Mouse (Mus musculus) liver, embryonic 14.5 days (tissue): ENCODE measurements at regions not wholly inside any gene's neighbourhood (a gene's known extent, or its start where the extent isn't known, plus 50 kb on each side); places are given as distances from the start of the nearest gene placed in this dataset.

ENCODE experiments used
- ATAC-seq: fragments of 200-750 bp; cut with Nextera tagmentation; 2 replicates; pipeline ENCODE4 v1.8.0; 2017; ENCODE audit warnings: moderate number of reproducible peaks, mild to moderate bottlenecking, moderate library complexity; ENCODE audit not compliant: insufficient read depth
- DNase-seq, 3 experiments: peaks; one replicate each; pipeline ENCODE4 v3.0.0-alpha.2; 2012 to 2013; ENCODE audit warnings: low read depth in 3 of 3, low spot score in 3 of 3
- H3K27ac ChIP-seq: fragments of 300-500 bp; sonication (generic); 2 replicates; pipeline ENCODE4 v1.5.1; 2014; ENCODE audit warnings: moderate library complexity, mild to moderate bottlenecking, control low read depth, inconsistent platforms
- H3K27me3 ChIP-seq: fragments of 300-500 bp; sonication (generic); 2 replicates; pipeline ENCODE4 v1.6.1; 2014; ENCODE audit warnings: mild to moderate bottlenecking, low read length, moderate library complexity; ENCODE audit not compliant: control insufficient read depth, insufficient read depth
- H3K36me3 ChIP-seq: fragments of 300-500 bp; sonication (generic); replicated peaks from 2 replicates; pipeline ENCODE4 v1.6.1; 2014; ENCODE audit warnings: low read depth; ENCODE audit not compliant: control insufficient read depth, insufficient read depth
- H3K4me1 ChIP-seq, 2 experiments: fragments of 200-500 bp in 1 of 2; fragments of 300-500 bp in 1 of 2; sonication (generic) in 1 of 2; replicated peaks; 2 replicates each; pipeline ENCODE4 v1.6.1; 2012 to 2014; ENCODE audit warnings: antibody characterized with exemption in 1 of 2, inconsistent platforms in 1 of 2, low read length in 1 of 2; ENCODE audit not compliant: control insufficient read depth in 2 of 2, insufficient read depth in 2 of 2
- H3K4me2 ChIP-seq: fragments of 300-500 bp; sonication (generic); 2 replicates; pipeline ENCODE4 v1.6.1; 2014; ENCODE audit warnings: low read depth, mild to moderate bottlenecking, control low read depth, moderate library complexity
- H3K4me3 ChIP-seq, 2 experiments: fragments of 200-500 bp in 1 of 2; fragments of 300-500 bp in 1 of 2; sonication (generic) in 1 of 2; 2 replicates each; pipeline ENCODE4 v1.5.1; 2012 to 2014; ENCODE audit warnings: low read depth in 2 of 2, low read length in 2 of 2, mild to moderate bottlenecking in 2 of 2, control low read depth in 1 of 2, inconsistent platforms in 1 of 2, moderate library complexity in 1 of 2; ENCODE audit not compliant: insufficient read depth in 1 of 2
- H3K9ac ChIP-seq: fragments of 300-500 bp; sonication (generic); replicated peaks from 2 replicates; pipeline ENCODE4 v1.6.1; 2014; ENCODE audit warnings: mild to moderate bottlenecking, control low read depth, moderate library complexity
- H3K9me3 ChIP-seq: fragments of 300-500 bp; sonication (generic); 2 replicates; pipeline ENCODE4 v1.6.1; 2016; ENCODE audit warnings: low read length, mixed read lengths; ENCODE audit not compliant: control insufficient read depth
- CTCF ChIP-seq: IDR thresholded peaks from 2 replicates; pipeline ENCODE4 v1.5.1; 2016; ENCODE audit warnings: antibody characterized with exemption, low read depth, control low read depth
- EP300 ChIP-seq: IDR thresholded peaks from 2 replicates; pipeline ENCODE4 v1.6.1; 2016; ENCODE audit warnings: antibody characterized with exemption, low read depth
- WGBS: fragments of 180-500 bp; shearing (Covaris S2); extraction: QIAGEN DNeasy Blood & Tissue Kit; methylation state at CpG from one replicate; pipeline ENCODE4 v1.1.7; 2014; ENCODE audit not compliant: insufficient replicate concordance; 5-methylcytosine and 5-hydroxymethylcytosine counted together

DNA sequence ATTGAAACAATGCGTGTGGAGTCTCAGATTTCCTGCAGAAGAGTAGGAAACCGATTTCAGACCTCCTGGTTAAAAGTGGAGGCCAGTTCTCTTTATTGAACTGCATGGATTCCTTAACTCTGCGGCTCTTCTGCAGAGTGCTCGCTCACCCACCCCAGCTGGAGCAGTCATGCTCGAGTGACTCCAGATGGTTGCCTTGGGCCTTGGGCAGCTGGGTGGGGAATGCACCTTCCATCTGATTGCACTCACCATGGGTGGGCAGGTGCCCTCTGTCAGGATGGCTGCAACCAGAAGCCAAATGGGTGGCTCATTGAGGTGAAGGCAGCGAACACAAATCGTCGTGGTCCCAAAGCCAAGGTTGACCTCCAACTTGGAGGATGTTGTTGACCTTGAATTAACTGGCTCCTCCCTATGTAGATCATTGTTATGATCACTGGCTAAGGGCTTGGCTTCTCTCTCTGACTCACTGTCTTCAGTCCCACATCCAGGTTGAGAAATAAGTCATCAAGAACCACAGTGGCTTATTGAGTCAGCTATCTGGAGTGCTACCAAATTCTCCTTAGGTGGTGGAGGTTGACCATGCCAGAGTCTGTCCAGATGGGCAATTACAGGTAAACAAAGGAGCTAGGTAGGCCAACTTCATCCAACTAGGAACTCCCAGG, 543.1 kb upstream of the Pbx1 start:
- WGBS = 64% methylated on average over 8 of the region's 8 CpGs

DNA sequence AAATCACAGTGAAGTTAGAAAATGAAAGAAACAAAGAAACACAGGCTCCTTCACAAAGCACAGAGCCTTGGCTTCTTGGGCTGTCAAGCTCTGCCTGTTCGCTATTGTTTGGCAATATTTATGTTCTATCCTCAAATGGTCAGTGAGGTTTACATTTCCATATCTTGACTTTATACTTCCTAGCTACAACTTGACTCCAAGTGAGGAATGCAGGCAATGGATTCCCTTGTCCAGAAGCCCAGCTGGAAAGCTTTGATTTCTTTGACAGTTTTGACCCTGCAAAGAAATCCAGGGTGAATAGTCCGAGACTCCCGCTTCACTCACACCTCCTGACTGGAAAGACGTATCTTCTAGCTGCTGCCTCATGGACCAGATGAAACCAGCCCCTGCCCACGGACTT, 537.3 kb upstream of the Pbx1 start:
- WGBS = 61% methylated on average over 5 of the region's 5 CpGs
- Histone ChIP-seq H3K36me3 (no peaks in the 10 kb centered on the region), H3K27ac (no peak overlapping the region), H3K4me3 (no peak overlapping the region), H3K9ac (no peak overlapping the region), H3K9me3 (no peaks in the 10 kb centered on the region), H3K4me1 (no peaks in the 10 kb centered on the region), H3K4me2 (no peak overlapping the region), H3K27me3 (no peaks in the 10 kb centered on the region)
- ATAC-seq = no peak
- no peak for TF ChIP-seq EP300
- no peak for TF ChIP-seq CTCF
- no peak for DNase-seq

More for the DNA sequence above, 543.1 kb upstream of the Pbx1 start:
- H3K27ac ChIP-seq = no peak overlapping the region
- H3K9me3 ChIP-seq = no peaks in the 10 kb centered on the region
- no peaks in the 10 kb centered on the region for H3K36me3 ChIP-seq
- H3K4me1 ChIP-seq = no peaks in the 10 kb centered on the region
- no peaks in the 10 kb centered on the region for H3K27me3 ChIP-seq
- no peak overlapping the region for H3K4me3 ChIP-seq
- H3K4me2 ChIP-seq = no peak overlapping the region
- DNase-seq (no peak), ATAC-seq (no peak)
- H3K9ac ChIP-seq = no peak overlapping the region
- TF ChIP-seq EP300 = no peak
- TF ChIP-seq CTCF = no peak

GRCm38 (mm10) chr1:168967334-168967733, 535.3 kb upstream of the Pbx1 start:
- DNase-seq (no peak), ATAC-seq (no peak)
- H3K4me2 ChIP-seq = no peak overlapping the region
- 51% methylated on average over 2 of the region's 2 CpGs for WGBS
- H3K9me3 ChIP-seq = no peaks in the 10 kb centered on the region
- no peak overlapping the region for H3K4me3 ChIP-seq
- no peaks in the 10 kb centered on the region for H3K36me3 ChIP-seq
- TF ChIP-seq EP300 = no peak
- TF ChIP-seq CTCF = no peak
- no peak overlapping the region for H3K27ac ChIP-seq
- H3K9ac ChIP-seq = no peak overlapping the region
- no peaks in the 10 kb centered on the region for H3K4me1 ChIP-seq
- H3K27me3 ChIP-seq = no peaks in the 10 kb centered on the region

DNA sequence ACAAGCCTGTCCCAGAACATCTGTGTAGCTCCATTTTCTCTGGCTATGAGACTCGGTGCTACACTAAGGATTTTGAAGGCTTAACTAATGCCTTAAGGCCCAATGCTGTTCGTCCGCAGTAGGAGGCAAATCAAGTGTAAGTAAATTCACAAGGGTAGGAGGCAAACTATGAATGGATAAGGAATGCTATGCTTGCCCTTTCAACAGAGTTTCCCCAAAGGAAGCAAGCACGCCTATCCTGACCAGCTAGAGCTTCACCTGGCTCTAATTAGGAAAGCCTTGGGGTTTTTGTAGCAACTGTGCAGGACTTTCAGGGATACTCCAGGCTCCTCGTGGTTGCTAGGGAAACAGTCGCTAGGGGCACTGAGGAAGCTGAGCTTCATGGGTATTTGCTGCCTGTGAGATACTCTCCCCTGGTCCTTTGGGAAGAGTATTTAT, 532.4 kb upstream of the Pbx1 start:
- no peaks in the 10 kb centered on the region for H3K27me3 ChIP-seq
- DNase-seq (no peak), ATAC-seq (no peak)
- H3K9ac ChIP-seq = no peak overlapping the region
- no peaks in the 10 kb centered on the region for H3K36me3 ChIP-seq
- TF ChIP-seq EP300 = no peak
- TF ChIP-seq CTCF = no peak
- no peaks in the 10 kb centered on the region for H3K9me3 ChIP-seq
- H3K4me3 ChIP-seq = no peak overlapping the region
- H3K4me2 ChIP-seq = no peak overlapping the region
- H3K4me1 ChIP-seq = no peaks in the 10 kb centered on the region
- no peak overlapping the region for H3K27ac ChIP-seq
- 59% methylated on average over 6 of the region's 6 CpGs for WGBS

DNA sequence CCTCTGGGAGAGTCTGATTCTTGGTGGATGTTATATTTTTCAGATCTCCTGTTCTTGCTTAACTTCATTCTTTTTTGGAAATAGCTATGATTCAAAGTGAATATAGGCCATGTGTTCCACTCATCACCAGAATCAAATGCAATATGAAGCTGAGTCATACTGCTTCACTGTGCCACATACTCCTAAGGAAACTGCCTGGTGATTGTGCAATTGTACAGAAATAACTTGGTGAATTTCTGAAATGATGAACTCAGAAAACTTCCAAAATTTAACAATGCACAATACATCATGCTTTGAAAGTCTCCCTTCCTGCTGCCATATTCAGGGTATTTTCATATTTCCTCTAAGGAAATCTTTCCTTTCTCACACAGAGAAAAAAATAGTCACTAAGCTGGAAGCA, 518.9 kb upstream of the Pbx1 start:
- DNase-seq (no peak), ATAC-seq (no peak)
- TF ChIP-seq EP300 = no peak
- no peak for TF ChIP-seq CTCF
- H3K27me3 ChIP-seq = no peaks in the 10 kb centered on the region
- no peaks in the 10 kb centered on the region for H3K4me1 ChIP-seq
- H3K4me3 ChIP-seq = no peak overlapping the region
- H3K9me3 ChIP-seq = no peaks in the 10 kb centered on the region
- no peak overlapping the region for H3K4me2 ChIP-seq
- H3K27ac ChIP-seq = no peak overlapping the region
- H3K9ac ChIP-seq = no peak overlapping the region
- no peaks in the 10 kb centered on the region for H3K36me3 ChIP-seq
